Mouse (Mus musculus) MN1 (cell line): ENCODE results near the gene Prnp.

Experiments used
- DNase-seq: peaks from one replicate; pipeline ENCODE4 v3.0.0-alpha.2; 2016; ENCODE audit warnings: low spot score

Prnp gene

GRCm38 (mm10) chr2:131948916-131949639 is 39.4 kb downstream of the Prnp start:
- no peak for DNase-seq

- peak; percentile 60 for DNase-seq
Measured at GRCm38 (mm10) chr2:131949767-131950597, 40.3 kb downstream of the Prnp start.

- DNase-seq, result no peak
Measured at GRCm38 (mm10) chr2:131950598-131951095, 40.9 kb downstream of the Prnp start, which contains the start of gene Prnd. TSS of gene Prnd (plus strand) at chr2:131950861.

DNA sequence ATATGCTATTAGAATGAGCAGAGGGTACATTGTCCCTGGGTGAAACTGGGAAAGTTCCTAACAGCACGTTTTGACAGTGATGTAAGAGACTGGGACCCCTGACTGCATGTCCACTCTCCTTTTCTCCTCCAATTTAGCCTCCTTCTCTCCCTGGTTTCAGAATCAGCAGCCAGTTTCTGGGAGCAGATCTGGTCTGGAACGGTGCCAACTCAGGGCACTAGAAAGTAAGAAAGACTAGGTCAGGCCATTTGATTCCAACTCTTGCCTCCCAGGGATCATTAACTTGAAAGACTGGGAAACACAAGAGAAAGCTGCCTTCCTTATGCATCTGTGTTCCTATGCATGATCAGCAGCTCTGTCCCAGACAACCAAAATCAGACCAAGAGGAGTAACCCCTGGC is 42.7 kb downstream of the Prnp start:
- no peak for DNase-seq

GRCm38 (mm10) chr2:131952961-131953538 is 43.3 kb downstream of the Prnp start:
- no peak for DNase-seq

- DNase-seq, result no peak
Measured at GRCm38 (mm10) chr2:131953711-131954110, 44.0 kb downstream of the Prnp start.

DNA sequence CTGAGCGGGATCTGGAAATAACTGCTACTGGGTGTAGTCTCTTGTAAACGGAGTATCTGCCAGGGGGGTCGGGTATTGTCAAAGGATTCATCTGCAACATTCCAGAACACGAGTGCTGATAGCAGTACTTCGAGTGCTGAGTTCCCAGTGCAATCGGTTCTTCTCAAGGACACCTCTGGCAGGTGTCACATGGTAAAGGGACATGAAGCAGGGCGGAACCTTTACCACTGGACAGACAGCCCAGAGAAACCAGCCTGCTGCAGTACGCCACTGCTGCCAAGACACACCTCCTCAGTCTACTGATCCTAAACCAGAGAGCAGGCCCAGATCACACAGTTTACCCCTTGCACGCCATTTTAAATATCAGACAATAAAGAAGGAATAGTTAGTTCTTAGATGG is 45.1 kb downstream of the Prnp start:
- DNase-seq, result no peak

GRCm38 (mm10) chr2:131955264-131955663 is 45.5 kb downstream of the Prnp start:
- no peak for DNase-seq

DNA sequence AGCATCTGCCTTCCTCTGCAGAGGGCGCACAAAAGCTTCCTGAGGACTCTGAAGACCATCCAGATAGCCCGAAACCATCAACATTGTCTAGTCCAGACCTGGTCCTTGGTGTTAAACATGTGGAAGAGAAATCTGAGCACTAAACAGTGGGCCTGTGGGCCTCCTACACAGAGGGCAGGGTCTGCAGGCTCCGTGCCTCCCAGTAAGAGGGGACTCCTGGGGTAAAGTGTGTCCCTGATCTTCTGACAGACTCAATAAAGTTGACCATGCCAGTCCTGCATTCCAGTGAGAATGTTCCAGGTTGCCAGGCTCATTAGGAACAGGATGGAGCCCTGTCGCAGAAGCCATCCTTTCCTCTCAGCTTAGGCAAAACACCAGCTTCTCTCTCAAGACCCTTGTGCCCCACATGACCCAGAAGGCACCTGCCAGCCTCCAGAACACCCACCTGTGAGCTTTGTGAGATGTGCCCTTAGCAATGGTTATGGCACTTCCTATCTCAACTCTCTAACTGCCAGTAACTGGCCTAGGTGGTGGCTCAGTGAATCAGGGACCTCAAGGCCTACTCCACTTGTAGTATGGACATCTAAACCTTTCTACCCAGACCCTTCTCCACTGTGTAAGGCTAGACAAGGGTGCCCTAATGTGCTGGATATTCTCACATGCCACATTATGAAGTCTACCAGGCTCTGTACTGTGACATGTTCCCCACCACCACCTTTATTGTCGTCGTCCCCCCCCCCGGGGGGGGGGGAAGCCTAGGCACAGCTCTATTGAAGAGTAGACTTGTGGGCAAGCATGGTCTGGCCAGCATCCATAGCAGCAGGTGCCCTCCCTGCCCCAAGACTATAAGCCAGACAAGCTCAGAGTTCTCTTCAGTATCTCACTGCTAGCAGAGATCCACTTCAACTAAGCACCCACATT is 46.9 kb downstream of the Prnp start:
- DNase-seq, result no peak

DNA sequence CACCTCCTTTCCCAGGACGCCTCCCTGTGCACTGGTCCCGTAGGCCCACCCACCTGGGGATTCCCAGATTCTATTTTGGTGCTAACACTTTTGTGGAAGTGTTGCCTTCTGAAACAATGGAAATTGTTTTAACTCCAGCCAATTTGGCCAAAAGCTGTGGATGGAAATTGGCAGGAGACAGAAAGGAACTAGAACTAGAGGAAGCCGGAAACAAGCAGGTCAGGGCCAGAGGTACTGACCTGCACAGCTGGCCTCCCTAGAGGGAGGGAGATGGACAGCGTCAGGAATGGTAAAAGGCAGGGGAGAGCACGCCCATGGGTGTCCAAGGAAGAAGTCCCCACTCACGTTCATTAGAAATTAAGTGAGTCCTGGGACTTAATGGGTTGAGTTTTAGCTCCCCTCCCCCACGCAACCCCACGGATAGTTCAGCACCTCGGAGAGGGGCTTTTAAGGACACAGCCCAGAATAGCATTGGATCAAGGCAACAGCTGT is 48.0 kb downstream of the Prnp start:
- DNase-seq, result no peak

- DNase-seq, result no peak
Measured at GRCm38 (mm10) chr2:131961671-131962070, 51.9 kb downstream of the Prnp start.

GRCm38 (mm10) chr2:131970597-131970996 is 60.9 kb downstream of the Prnp start:
- DNase-seq, result no peak

- DNase-seq, result no peak
Measured at GRCm38 (mm10) chr2:131971098-131971497, 61.4 kb downstream of the Prnp start.

GRCm38 (mm10) chr2:131976663-131977062 is 66.9 kb downstream of the Prnp start:
- DNase-seq, result no peak

- no peak for DNase-seq
Measured at GRCm38 (mm10) chr2:131980866-131981265, 71.1 kb downstream of the Prnp start.

GRCm38 (mm10) chr2:131982546-131983196 is 72.9 kb downstream of the Prnp start:
- peak; percentile 65 for DNase-seq

DNA sequence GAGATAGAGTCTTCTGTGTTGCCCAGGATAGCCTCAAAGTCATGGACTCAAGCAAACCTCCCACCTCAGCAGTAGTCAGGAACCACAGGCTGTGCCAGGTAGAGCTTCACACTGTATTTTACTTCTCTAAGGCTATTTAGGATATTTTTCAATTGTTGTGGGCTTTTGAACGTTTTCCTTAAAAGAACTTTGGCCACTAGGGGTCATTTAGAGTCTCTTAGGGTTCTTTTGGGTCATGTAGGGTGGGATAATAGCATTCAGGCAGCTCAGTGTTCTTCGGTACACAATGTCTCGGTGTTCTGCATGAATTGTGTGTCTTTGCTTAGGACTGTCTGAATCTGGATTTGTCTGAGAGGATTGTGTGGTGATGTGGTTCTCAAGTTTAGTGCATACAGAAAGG is 78.2 kb downstream of the Prnp start:
- no peak for DNase-seq
